Mouse (Mus musculus) heart, postnatal 4 days (tissue): ENCODE results near the gene Rnaseh2c. TPM values are rescaled to one million over a fixed set of nuclear protein-coding genes. Genes with fewer than 3 reads are reported as not detected.

Experiments used
- DNase-seq: peaks from one replicate; pipeline ENCODE4 v3.0.0; 2021
- total RNA-seq, 2 experiments: library from RNA; stranded (reverse); gene quantifications; 2 replicates each; pipeline ENCODE4 v1.2.3; 2021

Rnaseh2c gene
- total RNA-seq, 2 experiments from 2014 or later, result 92.4 to 94.5 TPM

DNA sequence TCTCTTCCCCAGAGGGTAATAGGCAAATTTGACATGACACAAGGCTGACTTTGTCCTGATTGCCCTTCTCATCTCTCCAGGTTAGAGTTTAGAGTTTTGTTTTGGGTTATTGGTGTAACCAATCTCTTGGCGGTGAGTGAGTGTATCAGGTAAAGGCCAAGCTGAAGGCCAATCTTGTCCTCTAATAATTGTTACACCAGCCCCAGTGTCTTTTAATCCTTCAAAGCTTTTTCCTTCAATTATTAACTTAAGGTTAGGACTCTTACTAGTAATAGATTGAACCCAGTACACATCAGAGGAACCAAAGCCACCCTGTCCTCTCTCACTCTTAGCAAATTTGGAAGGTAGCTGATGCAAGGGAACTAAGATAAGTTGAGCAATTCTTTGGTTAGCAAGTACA is 26.3 kb upstream of the Rnaseh2c start:
- no peak for DNase-seq

DNA sequence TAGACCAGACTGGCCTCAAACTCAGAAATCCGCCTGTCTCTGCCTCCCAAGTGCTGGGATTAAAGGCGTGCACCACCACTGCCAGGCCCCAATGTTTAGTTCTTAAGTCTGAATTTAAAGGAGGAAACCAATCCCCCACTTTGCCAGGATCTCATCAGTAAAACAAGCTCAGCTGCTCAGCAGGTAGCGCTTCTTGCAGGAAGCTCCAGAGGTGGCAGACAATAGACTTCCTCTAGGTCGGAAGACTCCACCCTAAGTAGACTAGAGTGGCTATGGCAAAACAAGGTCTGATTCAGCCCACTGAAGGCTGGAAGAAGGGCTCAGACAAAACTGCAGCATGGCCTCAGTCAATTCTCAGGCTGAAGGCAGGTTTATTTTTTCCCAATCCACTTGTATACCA is 21.7 kb upstream of the Rnaseh2c start:
- DNase-seq, result no peak

DNA sequence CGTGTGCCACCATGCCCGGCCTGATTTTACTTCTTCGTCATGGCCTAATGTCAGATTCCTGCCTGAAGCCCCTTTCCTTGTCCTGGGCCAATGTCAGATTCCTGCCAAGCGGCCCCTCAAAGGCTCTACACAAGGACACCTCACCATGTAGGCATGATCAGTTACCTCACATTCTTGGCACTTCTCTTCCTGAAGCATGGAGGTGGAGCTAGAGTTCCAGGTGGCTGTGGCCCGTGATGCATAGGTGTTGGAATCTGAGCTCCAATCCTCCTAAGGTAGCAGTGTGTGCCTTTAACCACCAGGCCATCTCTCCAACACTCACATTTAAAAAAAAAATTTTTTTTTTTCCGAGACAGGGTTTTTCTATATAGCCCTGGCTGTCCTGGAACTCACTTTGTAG is 20.9 kb upstream of the Rnaseh2c start:
- DNase-seq, result no peak

DNA sequence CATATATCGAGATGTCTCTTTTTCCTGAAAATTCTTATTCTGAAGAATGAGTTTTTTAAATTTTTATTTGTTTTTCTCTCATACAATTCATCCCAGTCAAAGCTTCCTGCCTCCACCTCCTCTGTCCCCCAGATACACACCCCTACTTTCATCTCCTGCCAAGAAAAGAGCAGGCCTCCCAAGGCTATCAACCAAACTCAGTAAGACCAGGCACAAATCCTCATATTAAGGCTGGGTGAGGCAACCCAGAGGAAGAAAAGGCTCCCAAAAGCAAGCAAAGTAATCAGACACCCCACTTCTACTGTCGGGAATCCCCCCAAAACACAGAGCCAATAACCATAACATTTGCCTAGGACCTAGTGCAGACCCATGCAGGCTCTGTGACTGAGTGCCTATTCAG is 19.7 kb upstream of the Rnaseh2c start:
- DNase-seq, result no peak

DNA sequence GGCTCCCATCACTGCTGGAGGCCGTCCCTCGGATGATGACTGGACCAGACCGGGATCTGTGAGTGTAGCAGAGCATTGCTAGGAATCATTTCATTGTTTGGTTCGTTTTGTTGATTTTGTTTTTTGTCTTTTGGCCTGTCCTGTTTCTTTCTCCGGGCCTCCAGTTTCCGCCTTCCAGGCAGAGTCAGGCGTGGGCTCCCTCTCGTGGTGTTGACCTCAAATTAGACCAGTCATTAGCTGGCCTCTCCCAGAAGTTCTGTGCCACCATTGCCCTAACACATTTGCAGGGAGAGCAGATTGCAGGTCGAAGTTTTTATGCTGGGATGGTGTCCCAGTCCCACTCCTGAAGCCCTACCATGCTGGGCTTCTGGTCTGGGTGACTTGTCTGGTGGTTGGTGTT is 12.5 kb upstream of the Rnaseh2c start:
- DNase-seq, result no peak

DNA sequence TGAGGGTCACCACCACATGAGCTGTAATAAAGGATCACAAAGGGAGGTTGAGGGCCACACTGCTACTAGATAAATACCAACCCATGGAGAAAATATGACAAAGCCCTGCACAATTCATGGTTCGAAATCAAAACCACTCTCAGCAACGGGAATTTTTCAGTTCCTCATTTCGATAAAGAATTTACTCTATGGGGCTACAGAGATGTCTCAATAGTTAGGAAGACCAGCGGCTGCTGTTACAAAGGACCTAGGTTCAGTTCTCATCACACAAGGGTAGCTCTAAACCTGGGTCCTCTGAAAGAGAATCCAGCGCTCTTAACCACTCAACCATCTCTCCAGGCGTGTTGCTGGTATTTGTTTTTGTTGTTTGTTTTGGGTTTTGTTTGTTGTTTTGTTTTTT is 9.8 kb upstream of the Rnaseh2c start:
- DNase-seq, result no peak

DNA sequence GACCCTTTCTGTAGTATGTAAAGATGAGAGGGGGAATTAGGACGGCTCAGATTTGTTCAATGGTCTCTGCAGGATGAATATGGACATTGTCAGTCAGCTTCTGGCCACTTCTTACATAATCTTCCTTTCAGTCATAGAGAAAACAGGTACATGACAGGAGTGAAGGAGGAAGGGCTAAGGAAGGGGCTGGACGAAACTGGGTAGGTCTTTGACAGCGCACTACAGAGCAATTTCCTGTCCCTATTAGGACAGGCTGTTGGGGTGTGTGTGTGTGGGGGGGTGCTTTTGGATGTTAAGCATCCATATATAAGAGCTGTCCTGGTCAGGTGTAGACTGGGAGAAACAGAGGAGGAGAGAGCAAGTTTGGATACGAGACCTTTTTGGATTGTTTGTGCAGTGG is 2.4 kb upstream of the Rnaseh2c start:
- no peak for DNase-seq

DNA sequence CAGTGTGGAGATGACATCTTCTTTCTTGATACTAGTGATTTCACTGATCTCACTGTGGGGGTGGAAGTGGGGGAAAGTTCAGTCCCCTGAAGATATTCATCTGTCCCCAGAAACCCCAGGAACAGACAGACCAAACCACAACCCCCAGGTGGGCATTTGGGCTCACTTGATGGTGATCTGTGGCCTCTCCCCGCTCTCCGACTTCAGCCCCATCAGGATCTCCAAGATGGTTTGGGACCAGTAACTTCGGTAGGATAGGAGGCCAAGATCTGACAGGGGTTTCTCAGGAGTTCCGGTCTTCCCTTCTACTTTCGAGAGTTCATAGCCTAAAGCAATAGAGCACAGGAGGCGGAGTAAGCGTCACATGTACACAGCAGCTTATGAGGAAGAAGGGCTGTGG is 2.0 kb downstream of the Rnaseh2c start:
- no peak for DNase-seq

DNA sequence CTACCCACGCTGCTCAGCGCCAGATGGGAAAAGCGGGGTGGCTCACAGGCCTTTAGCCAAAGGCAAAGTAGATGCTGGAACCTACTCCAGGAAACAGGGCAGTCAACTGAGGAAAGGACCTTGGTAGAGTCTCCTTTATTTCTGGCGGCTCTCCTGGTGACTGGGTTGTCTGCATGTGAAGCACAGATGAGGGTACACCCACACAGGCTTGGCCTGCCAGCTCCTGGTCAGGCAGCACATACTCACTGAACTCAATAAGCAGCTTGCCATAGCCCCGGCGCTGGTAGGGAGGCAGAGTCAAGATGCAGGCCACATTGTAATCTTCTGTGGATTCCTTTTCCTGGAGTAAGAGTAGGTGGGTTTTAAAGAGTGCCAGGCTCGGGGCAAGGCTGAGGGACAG is 3.5 kb downstream of the Rnaseh2c start:
- DNase-seq, result no peak

DNA sequence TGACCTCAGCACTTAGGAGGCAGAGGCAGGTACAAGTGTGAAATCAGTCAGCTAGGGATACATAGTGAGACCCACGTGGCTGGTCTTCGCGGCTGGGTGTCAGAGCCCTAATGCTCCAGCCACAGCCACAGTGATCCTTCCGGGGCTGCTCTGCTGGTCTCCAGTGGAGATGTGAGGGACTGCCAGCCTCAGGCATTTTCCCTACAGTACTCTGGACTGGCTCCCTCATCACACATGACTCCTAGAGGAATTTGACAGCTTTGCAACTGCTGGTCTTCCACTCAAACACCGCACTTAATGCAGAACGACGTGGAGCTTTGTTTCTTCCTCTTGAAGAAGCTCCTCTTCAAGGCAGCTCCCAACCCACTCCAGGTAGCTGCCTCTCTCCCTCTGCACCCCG is 4.5 kb downstream of the Rnaseh2c start:
- peak; percentile 25 for DNase-seq

DNA sequence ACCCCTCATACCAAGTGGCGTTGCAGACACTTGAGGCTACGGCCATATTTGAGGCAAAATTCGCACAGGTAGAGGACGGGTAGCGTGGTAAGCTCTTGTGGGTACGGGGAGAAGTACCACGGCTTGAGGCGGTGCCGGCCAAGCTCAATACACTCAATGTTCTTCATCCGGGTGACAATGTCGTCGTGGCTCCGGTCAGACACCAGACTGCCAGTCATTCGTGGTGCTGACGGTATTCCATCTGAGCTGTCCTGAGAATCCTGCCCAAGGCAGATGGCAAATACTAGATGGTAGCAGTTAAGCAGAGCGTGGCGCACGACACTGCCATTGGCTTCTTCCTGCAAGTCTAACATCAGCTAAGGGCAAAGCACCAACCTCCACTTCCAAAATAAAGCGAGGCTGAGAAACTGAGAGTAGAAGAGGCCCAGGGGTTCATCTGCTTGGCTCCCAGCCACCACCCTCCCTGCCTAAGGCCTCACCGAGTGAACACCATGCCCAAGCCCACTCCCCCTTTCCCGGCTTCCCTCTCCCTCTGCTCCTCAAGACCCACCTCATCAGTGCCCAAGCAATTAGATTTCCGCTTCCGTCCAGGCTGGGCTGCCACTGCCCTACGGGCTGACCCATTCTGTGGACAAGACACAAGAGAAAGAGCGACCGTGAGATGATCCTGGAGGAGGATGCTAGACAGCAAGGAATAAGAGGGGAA is 6.2 kb downstream of the Rnaseh2c start:
- no peak for DNase-seq

DNA sequence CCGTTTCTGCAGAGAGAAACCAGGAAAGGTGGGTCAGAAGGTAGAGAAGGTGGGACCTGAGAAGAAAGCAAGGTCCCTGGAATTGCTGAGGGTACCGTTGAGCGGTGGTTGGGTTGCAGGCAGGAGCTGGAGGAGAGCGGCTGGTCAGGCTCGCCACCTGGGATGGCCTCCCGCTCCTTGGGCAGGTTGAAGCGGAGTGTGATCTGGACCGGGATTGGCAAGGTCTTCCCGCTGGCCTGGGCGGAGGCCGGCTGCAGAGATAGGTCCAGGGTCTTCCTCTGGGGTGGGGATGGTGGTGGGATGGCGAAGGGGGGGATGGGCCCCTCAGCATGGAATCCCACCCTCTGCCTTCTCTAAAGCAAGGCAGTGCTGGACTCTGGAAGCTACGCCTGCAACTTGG is 7.0 kb downstream of the Rnaseh2c start:
- DNase-seq, result peak; percentile 24

DNA sequence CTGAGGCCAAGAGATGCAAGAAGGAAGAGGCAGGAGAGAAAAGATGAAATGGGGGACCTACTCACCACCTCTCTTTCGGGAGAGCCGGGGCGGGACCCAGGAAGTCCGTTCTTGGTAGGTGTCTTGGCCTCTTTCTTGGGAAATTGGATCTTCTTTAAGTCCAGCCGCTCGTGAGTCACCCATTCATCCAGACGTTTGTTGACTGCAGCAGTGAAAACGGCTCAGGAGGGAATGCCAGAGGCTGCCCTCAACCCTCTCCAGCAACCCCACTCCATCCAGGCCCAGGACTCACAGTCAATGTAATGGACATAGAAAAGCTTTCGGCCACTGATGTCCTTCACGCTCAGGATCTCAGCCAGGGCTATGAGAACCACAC is 7.5 kb downstream of the Rnaseh2c start:
- DNase-seq, result no peak

DNA sequence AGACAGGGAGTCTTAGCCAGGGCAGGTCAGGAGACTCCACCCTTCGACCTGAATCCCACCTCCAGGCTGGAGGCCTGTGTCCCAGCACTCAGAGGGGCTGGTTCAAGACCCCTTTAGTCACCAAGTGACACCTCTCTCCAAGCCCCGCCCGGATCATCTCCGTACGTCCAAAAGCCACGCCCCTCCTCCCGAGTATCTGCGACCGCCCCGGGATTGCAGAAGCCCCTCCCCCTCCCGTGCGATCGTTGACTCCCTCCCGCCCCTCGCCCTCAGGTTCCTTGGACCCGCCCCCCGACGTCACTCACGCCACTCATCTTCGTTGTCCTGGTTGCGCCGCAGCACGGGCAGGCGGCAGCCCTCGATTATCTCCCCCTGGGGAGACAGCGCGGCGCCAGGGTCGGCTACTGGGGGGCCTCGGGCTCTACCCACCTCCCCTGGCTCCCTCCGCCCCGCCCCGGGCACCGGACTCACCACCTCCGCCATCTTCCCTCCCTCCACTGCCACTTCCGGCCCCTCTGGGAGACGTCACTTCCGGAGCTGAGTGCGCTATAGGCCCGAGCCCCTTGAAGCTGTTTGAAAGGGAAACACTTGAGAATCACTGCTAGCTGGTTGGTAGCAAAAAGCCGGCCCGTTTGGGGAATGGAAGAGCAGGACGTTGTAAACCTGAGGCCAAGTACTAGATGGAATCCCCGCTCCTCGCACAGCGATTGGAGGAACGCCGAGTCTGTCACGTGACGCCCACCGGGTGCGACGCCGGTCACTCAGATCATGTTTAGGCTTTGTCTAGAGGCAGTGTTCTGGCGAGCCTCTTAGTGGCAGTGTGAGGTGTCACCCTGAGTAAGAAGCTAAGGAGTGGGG is 8.1 kb downstream of the Rnaseh2c start, which contains the start of gene Kat5:
Kat5 (minus strand) TSS at position 691 of the 858 bp plus-strand sequence.
- DNase-seq, result peak; percentile 92

DNA sequence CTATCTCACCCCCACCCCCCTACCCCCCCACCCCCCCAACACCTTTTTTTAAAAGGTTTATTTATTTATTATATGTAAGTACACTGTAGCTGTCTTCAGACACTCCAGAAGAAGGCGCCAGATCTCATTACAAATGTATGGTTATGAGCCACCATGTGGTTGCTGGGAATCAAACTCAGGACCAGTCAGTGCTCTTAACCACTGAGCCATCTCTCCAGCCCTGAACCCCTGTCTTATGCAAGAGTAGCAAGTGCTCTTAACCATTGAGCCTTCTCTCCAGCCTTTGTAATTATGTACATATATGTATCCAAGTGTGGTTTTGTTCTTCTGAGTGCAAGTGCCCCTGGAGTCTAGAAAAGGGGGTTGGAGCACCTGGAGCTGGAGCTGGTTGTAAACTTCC is 10.3 kb downstream of the Rnaseh2c start:
- no peak for DNase-seq

DNA sequence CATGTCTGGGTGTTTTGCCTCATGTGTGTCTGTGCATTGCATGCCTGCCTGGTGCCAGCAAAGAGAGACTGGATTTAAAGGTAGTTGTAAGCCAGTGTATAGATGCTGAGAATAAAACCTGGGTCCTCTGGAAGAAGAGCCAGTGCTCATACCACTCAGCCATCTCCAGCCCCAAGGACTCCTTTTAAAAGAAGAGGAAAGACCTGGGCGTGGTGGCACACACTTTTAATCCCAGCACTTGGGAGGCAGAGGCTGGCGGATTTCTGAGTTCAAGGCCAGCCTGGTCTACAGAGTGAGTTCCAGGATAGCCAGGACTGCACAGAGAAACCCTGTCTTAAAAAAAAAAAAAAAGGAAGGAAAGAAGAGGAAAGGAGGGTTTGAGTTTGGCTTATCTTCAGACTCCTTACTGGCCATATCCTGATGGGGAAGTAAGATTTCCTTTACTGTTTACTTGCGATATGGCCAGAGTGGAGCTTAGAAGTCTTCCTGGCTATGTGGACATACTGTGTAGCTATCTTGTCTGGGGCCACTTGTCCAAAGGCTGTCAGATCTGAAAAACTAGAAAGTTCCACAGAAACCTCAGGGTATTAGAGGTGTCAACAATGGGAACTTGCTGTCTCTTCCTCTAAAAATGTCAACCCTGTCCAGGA is 11.2 kb downstream of the Rnaseh2c start:
- DNase-seq, result no peak

DNA sequence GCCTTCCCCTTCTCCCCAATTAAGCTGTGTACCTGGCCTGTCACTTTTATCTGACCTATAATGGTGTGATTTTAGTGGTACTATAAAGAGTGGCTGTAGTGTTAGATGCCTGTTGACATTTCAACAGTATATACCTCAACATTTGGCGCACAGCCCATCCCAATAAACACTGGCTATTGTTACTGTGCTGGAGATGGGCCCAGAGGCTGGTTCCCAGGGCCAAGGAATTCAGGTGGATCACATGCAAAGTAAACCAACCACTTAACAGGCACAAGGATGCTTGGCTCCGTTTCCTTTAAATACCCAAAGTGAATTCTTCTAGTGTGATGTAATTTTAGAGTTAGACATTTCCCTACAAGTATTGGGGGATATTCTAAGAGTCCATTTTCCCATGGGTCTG is 13.3 kb downstream of the Rnaseh2c start:
- DNase-seq, result no peak

DNA sequence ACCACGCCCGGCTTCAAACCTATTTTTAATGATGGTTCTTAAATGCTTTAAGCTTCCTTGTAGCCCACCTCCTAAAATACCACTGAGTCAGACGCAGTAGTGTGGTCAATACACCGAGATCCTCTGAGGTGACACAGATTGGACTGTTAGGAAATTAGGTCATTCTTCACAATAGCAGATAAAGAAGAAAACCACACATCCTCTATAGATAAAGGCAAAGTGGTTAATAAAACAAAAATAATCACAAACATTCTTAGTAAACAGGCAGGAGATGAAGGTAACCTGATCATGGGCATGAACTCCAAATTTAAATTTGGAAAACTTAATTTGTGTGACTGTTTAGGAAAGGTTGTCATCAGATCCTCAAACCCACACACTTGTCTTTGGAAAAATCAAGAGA is 18.3 kb downstream of the Rnaseh2c start:
- DNase-seq, result no peak

DNA sequence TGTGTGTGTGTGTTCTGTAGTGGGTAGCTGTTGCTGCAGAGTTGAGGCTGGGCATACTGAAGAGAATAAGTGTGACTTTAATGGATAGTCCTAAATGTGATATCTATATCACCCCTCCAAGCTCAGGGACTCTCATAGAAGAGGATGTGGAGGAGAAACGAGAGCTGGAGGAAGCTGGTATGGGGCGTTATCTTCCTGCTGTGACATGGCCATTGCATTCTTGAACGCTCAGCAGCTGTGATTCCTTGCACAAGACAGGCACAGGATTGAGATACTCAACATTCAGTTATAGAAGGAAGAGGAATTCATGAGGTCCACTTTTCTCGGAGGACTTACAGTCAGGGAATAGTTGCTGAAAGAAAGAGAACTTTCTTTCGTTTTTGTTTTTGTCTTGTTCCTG is 20.2 kb downstream of the Rnaseh2c start:
- no peak for DNase-seq

DNA sequence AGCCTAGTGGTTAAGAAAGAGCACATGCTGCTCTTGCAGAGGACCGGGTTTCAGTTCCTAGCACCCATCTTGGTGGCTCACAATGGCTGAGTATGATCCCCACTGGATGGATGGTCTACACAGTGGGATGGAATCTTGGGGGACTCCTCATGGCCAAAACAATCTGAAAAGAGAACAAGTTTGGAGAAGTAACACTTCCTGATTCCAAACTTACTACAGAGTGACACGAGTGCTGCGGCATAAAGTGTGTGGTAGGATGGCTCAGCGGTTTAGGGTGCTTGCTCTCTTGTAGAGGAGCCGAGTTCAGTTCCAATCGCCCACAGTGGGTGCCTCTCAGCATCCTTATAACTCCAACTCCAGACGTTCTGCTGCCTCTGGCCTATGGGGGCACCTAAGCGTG is 23.6 kb downstream of the Rnaseh2c start:
- DNase-seq, result no peak

DNA sequence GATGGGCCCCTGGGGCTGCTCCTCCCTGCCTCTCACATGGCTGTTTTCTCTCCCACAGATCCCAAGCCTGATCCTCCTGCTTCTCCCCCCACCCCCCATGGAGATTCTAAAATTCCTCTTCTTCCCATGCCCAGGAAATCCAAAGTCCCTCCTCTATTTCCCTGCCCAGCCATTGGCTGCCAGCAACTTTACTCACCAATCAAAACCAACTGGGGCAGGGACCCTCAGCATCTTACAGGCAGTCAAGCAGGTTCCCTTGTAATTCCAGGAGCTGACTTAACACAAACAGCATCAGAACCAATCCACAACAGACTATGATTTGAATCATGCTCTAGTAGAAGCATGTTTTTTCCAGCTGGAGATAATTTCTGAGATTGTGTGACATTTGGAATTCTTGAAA is 28.2 kb downstream of the Rnaseh2c start:
- no peak for DNase-seq

DNA sequence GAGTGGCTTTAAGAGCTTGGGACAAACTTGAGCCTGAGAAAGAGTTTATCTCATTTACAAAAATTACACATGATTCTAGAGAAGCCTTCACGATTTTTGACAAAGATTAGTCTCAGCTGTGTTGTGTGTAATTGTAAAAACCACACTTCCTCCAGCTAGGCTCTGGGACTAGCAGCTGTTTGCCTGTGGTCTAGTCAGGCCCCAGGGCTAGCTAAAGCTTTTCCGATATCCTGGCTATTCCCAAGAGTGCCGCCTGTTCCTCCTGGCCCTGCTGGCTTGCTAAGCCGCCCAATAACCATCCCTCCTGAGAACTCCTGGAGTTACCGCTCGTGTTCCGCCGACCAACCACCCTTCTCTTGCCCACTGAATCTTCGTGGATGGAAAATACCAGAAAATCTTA is 30.4 kb downstream of the Rnaseh2c start:
- no peak for DNase-seq

DNA sequence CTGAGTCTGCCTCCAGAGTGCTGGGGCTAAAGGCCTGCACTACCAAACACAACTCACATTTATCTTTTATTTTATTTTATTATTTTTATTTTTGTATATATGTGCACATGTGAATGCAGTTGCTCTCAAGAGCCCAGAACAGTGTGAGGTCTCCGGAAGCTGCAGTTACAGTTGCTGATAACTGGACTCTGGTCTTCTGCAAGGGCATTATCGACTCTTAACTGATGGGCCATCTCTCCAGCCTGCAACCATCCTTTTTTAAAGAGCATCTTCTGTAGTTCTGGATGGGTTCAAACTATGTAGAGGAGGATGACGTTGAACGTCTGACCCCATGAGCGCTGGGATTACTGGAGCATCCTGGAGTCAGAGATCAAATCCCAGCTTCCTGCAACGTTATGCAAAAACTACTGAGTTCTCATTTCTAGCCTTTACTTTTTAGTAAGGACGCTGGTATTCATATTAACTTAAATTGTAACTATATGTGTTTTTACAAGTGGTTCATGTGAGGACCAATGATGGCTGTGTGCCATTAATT is 34.4 kb downstream of the Rnaseh2c start:
- DNase-seq, result no peak
